Mouse (Mus musculus) hindbrain, embryonic 11.5 days (tissue): Measurements from ENCODE around the gene Ms4a8a. TPM values are rescaled to one million over a fixed set of nuclear protein-coding genes. Genes with fewer than 3 reads are reported as not detected.
"Not testable (repeated sequence)": the region's sequence is repeated elsewhere in the genome, so short reads cannot be mapped to it uniquely, and the experiment has no call there.

ENCODE experiments used
- ATAC-seq: fragments of 200-750 bp; cut with Nextera tagmentation; 2 replicates; pipeline ENCODE4 v1.8.0; 2017; ENCODE audit warnings: mild to moderate bottlenecking, moderate TSS enrichment, moderate library complexity; ENCODE audit not compliant: low FRiP score
- DNase-seq: peaks from one replicate; pipeline ENCODE4 v3.0.0-alpha.2; 2015; ENCODE audit warnings: low spot score
- H3K27ac ChIP-seq: fragments of 300-500 bp; sonication (generic); 2 replicates; pipeline ENCODE4 v1.5.1; 2014; ENCODE audit warnings: mild to moderate bottlenecking, low read depth, low read length
- H3K27me3 ChIP-seq: fragments of 300-500 bp; sonication (generic); 2 replicates; pipeline ENCODE4 v1.6.1; 2014; ENCODE audit warnings: mild to moderate bottlenecking, low read length, moderate library complexity, mixed read lengths; ENCODE audit not compliant: control insufficient read depth, insufficient read depth
- H3K36me3 ChIP-seq: fragments of 300-500 bp; sonication (generic); 2 replicates; pipeline ENCODE4 v1.6.1; 2014; ENCODE audit warnings: mild to moderate bottlenecking, low read length, moderate library complexity, mixed read lengths; ENCODE audit not compliant: control insufficient read depth, insufficient read depth
- H3K4me1 ChIP-seq: fragments of 300-500 bp; sonication (generic); replicated peaks from 2 replicates; pipeline ENCODE4 v1.6.1; 2014; ENCODE audit warnings: low read length, mixed read lengths; ENCODE audit not compliant: control insufficient read depth, insufficient read depth
- H3K4me2 ChIP-seq: fragments of 300-500 bp; sonication (generic); replicated peaks from 2 replicates; pipeline ENCODE4 v1.6.1; 2014; ENCODE audit warnings: mild to moderate bottlenecking, low read depth, low read length
- H3K4me3 ChIP-seq: fragments of 300-500 bp; sonication (generic); 2 replicates; pipeline ENCODE4 v1.5.1; 2014; ENCODE audit warnings: low read depth, low read length
- H3K9ac ChIP-seq: fragments of 300-500 bp; sonication (generic); 2 replicates; pipeline ENCODE4 v1.6.1; 2014; ENCODE audit warnings: low read depth, low read length
- H3K9me3 ChIP-seq: fragments of 300-500 bp; sonication (generic); 2 replicates; pipeline ENCODE4 v1.6.1; 2016; ENCODE audit warnings: low read length; ENCODE audit not compliant: control insufficient read depth
- WGBS: fragments of 180-500 bp; shearing (Covaris S2); extraction: QIAGEN DNeasy Blood & Tissue Kit; methylation state at CpG from one replicate; pipeline ENCODE4 v1.1.7; 2014; 5-methylcytosine and 5-hydroxymethylcytosine counted together
- polyA plus RNA-seq: library from polyadenylated mRNA; unstranded; fragments of >200 nt; fragmentation: Nextera tagmentation; extraction: Ambion mirVana; gene quantifications from 2 replicates; pipeline ENCODE4 v1.2.1, GENCODE M21; 2014

Gene Ms4a8a
- polyA plus RNA-seq, 1 experiment from 2014 or later, result not detected

- Histone ChIP-seq H3K9ac (no peak overlapping the region), H3K27ac (no peak overlapping the region), H3K4me1 (no peaks in the 10 kb centered on the region), H3K4me2 (no peak overlapping the region), H3K27me3 (no peaks in the 10 kb centered on the region), H3K9me3 (no peaks in the 10 kb centered on the region), H3K36me3 (no peaks in the 10 kb centered on the region), H3K4me3 (no peak overlapping the region)
- WGBS, result 87% methylated on average over 2 of the region's 2 CpGs
- DNase-seq, result no peak
- no peak for ATAC-seq
These were observed 15.6 kb downstream of the Ms4a8a start for GRCm38 (mm10) chr19:11065202-11065875.

- Histone ChIP-seq H3K4me2 (no peak overlapping the region), H3K36me3 (no peaks in the 10 kb centered on the region), H3K4me3 (no peak overlapping the region), H3K27me3 (no peaks in the 10 kb centered on the region), H3K4me1 (no peaks in the 10 kb centered on the region), H3K9me3 (no peaks in the 10 kb centered on the region), H3K9ac (no peak overlapping the region), H3K27ac (no peak overlapping the region)
- DNase-seq (no peak), ATAC-seq (no peak)
- WGBS, result 81% methylated on average over 1 of the region's 1 CpGs
These were observed 20.0 kb downstream of the Ms4a8a start for GRCm38 (mm10) chr19:11060900-11061299.

- H3K4me1 ChIP-seq, result no peaks in the 10 kb centered on the region
- H3K36me3 ChIP-seq, result no peaks in the 10 kb centered on the region
- H3K4me3 ChIP-seq, result no peak overlapping the region
- H3K27ac ChIP-seq, result no peak overlapping the region
- H3K9me3 ChIP-seq, result no peaks in the 10 kb centered on the region
- ATAC-seq, result no peak
- no peak overlapping the region for H3K4me2 ChIP-seq
- no peaks in the 10 kb centered on the region for H3K27me3 ChIP-seq
- H3K9ac ChIP-seq, result no peak overlapping the region
- no peak for DNase-seq
These were observed 20.9 kb downstream of the Ms4a8a start for GRCm38 (mm10) chr19:11059967-11060366.

GRCm38 (mm10) chr19:11055700-11056099 is 25.2 kb downstream of the Ms4a8a start:
- H3K27ac ChIP-seq, H3K36me3 ChIP-seq, ATAC-seq, DNase-seq, H3K4me3 ChIP-seq, H3K9ac ChIP-seq, H3K4me1 ChIP-seq, H3K4me2 ChIP-seq, H3K27me3 ChIP-seq, H3K9me3 ChIP-seq: not testable (repeated sequence)
- 94% methylated on average over 1 of the region's 1 CpGs for WGBS

- DNase-seq (no peak), ATAC-seq (no peak)
- Histone ChIP-seq H3K27me3 (no peaks in the 10 kb centered on the region), H3K4me3 (no peak overlapping the region), H3K36me3 (no peaks in the 10 kb centered on the region), H3K27ac (no peak overlapping the region), H3K4me1 (no peaks in the 10 kb centered on the region), H3K9me3 (no peaks in the 10 kb centered on the region), H3K9ac (no peak overlapping the region), H3K4me2 (no peak overlapping the region)
- 66% methylated on average over 3 of the region's 3 CpGs for WGBS
These were observed 27.6 kb downstream of the Ms4a8a start for GRCm38 (mm10) chr19:11053277-11053676.

GRCm38 (mm10) chr19:11052877-11053276 is 28.0 kb downstream of the Ms4a8a start:
- Histone ChIP-seq H3K27ac (no peak overlapping the region), H3K9me3 (no peaks in the 10 kb centered on the region), H3K4me2 (no peak overlapping the region), H3K9ac (no peak overlapping the region), H3K4me3 (no peak overlapping the region), H3K4me1 (no peaks in the 10 kb centered on the region), H3K36me3 (no peaks in the 10 kb centered on the region), H3K27me3 (no peaks in the 10 kb centered on the region)
- ATAC-seq (no peak), DNase-seq (no peak)
- 72% methylated on average over 5 of the region's 5 CpGs for WGBS

GRCm38 (mm10) chr19:11050286-11050685 is 30.6 kb downstream of the Ms4a8a start:
- no peak overlapping the region for H3K4me3 ChIP-seq
- 83% methylated on average over 2 of the region's 2 CpGs for WGBS
- no peaks in the 10 kb centered on the region for H3K9me3 ChIP-seq
- no peak overlapping the region for H3K4me2 ChIP-seq
- ATAC-seq (no peak), DNase-seq (no peak)
- no peak overlapping the region for H3K27ac ChIP-seq
- H3K36me3 ChIP-seq, result no peaks in the 10 kb centered on the region
- H3K4me1 ChIP-seq, result no peaks in the 10 kb centered on the region
- no peaks in the 10 kb centered on the region for H3K27me3 ChIP-seq
- H3K9ac ChIP-seq, result no peak overlapping the region

- no peak overlapping the region for H3K4me3 ChIP-seq
- no peaks in the 10 kb centered on the region for H3K9me3 ChIP-seq
- no peaks in the 10 kb centered on the region for H3K4me1 ChIP-seq
- H3K9ac ChIP-seq, result no peak overlapping the region
- H3K4me2 ChIP-seq, result no peak overlapping the region
- no peak overlapping the region for H3K27ac ChIP-seq
- no peak for ATAC-seq
- no peak for DNase-seq
- H3K27me3 ChIP-seq, result no peaks in the 10 kb centered on the region
- H3K36me3 ChIP-seq, result no peaks in the 10 kb centered on the region
These were observed 31.5 kb downstream of the Ms4a8a start for GRCm38 (mm10) chr19:11049426-11049825.

GRCm38 (mm10) chr19:11048503-11048902 is 32.4 kb downstream of the Ms4a8a start:
- DNase-seq, result no peak
- H3K9me3 ChIP-seq, result no peaks in the 10 kb centered on the region
- no peak for ATAC-seq
- 67% methylated on average over 1 of the region's 1 CpGs for WGBS
- no peak overlapping the region for H3K4me3 ChIP-seq
- no peak overlapping the region for H3K4me2 ChIP-seq
- no peak overlapping the region for H3K9ac ChIP-seq
- H3K36me3 ChIP-seq, result no peaks in the 10 kb centered on the region
- no peak overlapping the region for H3K27ac ChIP-seq
- H3K4me1 ChIP-seq, result no peaks in the 10 kb centered on the region
- H3K27me3 ChIP-seq, result no peaks in the 10 kb centered on the region
